Mouse (Mus musculus): ENCODE results near the gene Erfe. TPM values are rescaled to one million over a fixed set of nuclear protein-coding genes. Genes with fewer than 3 reads are reported as not detected.

The Erfe gene
- polyA plus RNA-seq, 1 experiment from 2014 or later, result 0.17 TPM

DNA sequence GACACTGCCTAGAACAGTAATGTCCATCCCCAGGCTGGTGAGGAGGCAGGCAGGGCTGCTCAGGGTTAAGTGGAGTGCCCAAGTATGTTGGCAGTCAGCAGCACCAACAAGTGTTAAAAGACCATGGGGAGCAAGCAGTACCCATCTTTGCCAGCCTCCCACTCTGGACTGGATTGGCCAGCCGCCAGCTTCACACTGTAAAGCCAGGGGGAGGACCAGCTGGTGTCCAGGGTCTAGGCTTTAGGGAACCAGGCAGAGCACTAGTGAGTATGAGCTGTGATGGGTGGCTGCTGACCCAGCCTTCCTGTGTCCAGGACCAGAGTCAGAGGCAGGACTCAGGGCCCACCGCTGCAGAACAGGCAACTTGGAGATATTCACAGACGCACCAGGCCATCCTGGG lies 22.2 kb upstream of the Erfe start:
- H3K4me2 ChIP-seq (ENCODE audit: low read depth, low read length), result no peak overlapping the region
- H3K27ac ChIP-seq (ENCODE audit: low read depth, low read length), result no peak overlapping the region
- no peak overlapping the region for H3K9ac ChIP-seq (replicated peaks; ENCODE audit: low read depth, low read length)
- no peak overlapping the region for H3K4me3 ChIP-seq (ENCODE audit: low read depth, low read length)
- peaks cover 8% of the 10 kb centered on the region for H3K4me1 ChIP-seq (ENCODE audit: control insufficient read depth, insufficient read depth, low read length)
- peaks cover 29% of the 10 kb centered on the region for H3K27me3 ChIP-seq (ENCODE audit: control insufficient read depth, insufficient read depth, low read length)
- H3K36me3 ChIP-seq (ENCODE audit: control insufficient read depth, insufficient read depth, low read length), result no peaks in the 10 kb centered on the region
- H3K9me3 ChIP-seq (ENCODE audit: control insufficient read depth, low read length), result no peaks in the 10 kb centered on the region
- ATAC-seq (ENCODE audit: low read depth), result no peak
- 84% methylated on average over 3 of the region's 3 CpGs for WGBS

DNA sequence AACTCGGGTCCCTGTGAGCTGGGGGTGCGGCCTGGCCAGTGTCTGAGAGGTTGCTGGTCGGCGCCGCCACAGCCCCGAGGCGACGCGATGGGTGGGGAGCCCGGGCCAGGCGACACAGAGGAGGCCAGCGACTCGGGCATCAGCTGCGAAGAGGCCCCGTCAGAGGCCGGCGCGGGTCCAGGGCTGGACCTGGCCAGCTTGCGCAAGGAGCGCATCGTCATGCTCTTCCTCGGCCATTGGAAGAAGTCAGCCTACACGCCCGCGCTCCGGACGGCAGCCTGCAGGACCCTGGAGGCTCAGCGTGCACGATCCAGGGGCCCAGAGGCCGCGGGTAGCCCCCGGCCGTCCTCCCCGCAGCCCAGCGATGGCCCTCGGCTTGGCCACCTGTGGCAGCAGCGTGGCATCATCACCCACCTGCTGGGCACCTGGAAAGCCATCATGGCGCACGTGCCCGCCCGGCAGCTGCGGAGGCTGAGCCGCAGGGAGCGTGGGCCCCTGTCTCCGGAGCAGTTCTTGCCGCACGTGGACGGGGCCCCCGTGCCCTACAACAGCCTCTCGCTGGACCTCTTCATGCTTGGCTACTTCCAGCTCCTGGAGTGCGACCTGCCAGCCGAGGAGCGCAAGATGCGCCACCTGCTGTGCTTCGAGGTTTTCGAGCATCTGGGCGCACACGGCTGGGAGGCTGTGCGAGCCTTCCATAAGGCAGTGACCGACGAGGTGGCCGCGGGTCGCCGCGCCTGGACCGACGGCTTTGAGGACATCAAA lies 21.1 kb upstream of the Erfe start:
- Histone ChIP-seq H3K27ac (ENCODE audit: low read depth, low read length) (no peak overlapping the region), H3K9ac (replicated peaks; ENCODE audit: low read depth, low read length) (0 out of 2 replicates have a peak overlapping the region, but pooled peaks have one; percentile 21), H3K27me3 (ENCODE audit: control insufficient read depth, insufficient read depth, low read length) (peaks cover 29% of the 10 kb centered on the region), H3K36me3 (ENCODE audit: control insufficient read depth, insufficient read depth, low read length) (no peaks in the 10 kb centered on the region), H3K4me3 (ENCODE audit: low read depth, low read length) (peak overlapping the region; percentile 22; the same call in 1 of the 2 replicates), H3K9me3 (ENCODE audit: control insufficient read depth, low read length) (no peaks in the 10 kb centered on the region), H3K4me2 (ENCODE audit: low read depth, low read length) (peak overlapping the region; percentile 56), H3K4me1 (ENCODE audit: control insufficient read depth, insufficient read depth, low read length) (peaks cover 8% of the 10 kb centered on the region)
- ATAC-seq (ENCODE audit: low read depth), result 0 out of 2 replicates have a peak, but pooled peaks have one; percentile 10
- WGBS, result 2% methylated on average over 68 of the region's 68 CpGs

DNA sequence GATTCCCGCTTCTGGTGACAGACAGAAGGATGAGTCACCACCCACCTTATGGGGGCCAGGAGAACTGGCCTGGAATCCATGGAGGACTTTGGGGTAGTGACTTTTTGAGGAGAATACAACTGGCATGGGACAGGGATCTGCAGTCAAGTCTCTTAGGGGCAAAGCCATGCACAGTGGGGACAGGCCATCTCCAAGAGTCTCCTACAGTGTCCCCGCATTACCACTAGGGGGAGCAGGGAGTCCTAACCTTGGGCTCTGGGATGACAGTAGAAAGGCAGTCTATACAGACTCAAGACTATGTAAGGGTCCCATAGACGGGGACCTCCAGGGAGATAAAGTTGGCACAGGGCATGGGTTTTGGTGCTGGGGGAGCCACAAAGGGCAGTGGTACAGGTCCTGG lies 19.3 kb upstream of the Erfe start:
- peaks cover 29% of the 10 kb centered on the region for H3K27me3 ChIP-seq (ENCODE audit: control insufficient read depth, insufficient read depth, low read length)
- no peak overlapping the region for H3K4me3 ChIP-seq (ENCODE audit: low read depth, low read length)
- no peak overlapping the region for H3K4me2 ChIP-seq (ENCODE audit: low read depth, low read length)
- peaks cover 8% of the 10 kb centered on the region for H3K4me1 ChIP-seq (ENCODE audit: control insufficient read depth, insufficient read depth, low read length)
- H3K9me3 ChIP-seq (ENCODE audit: control insufficient read depth, low read length), result no peaks in the 10 kb centered on the region
- H3K36me3 ChIP-seq (ENCODE audit: control insufficient read depth, insufficient read depth, low read length), result no peaks in the 10 kb centered on the region
- H3K9ac ChIP-seq (replicated peaks; ENCODE audit: low read depth, low read length), result no peak overlapping the region
- H3K27ac ChIP-seq (ENCODE audit: low read depth, low read length), result no peak overlapping the region
- 36% methylated on average over 3 of the region's 3 CpGs for WGBS
- ATAC-seq (ENCODE audit: low read depth), result peak; percentile 82; the same call in 1 of the 2 replicates

DNA sequence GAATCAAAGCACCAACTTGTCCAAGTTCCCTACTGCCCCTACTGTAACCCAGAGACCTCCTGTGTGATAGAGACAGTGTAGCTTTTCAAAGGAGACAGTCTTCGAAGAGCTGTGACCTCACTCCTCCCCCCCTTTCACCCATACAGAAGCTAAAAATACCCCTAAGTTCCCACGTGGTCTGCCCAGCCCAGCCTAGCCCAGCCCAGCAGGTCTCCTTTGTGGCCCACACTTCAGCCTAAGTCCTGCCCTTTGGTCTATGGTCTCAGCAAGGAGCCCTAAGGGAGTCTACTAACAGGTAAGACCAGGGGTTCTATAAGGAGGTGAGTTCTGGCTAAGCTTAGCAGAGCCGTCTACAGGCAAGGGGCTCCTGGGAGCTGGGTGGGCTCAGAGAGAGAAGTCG lies 15.4 kb upstream of the Erfe start, which contains the start of gene Klhl30:
Gene Klhl30 (plus strand): TSS at position 176 of the 400 bp plus-strand sequence.
- Histone ChIP-seq H3K4me3 (ENCODE audit: low read depth, low read length) (no peak within 1 kb of the TSS), H3K4me1 (ENCODE audit: control insufficient read depth, insufficient read depth, low read length) (no peaks in the 10 kb centered on the region), H3K27me3 (ENCODE audit: control insufficient read depth, insufficient read depth, low read length) (peaks cover 6% of the 10 kb centered on the region), H3K9ac (replicated peaks; ENCODE audit: low read depth, low read length) (no peak within 1 kb of the TSS), H3K27ac (ENCODE audit: low read depth, low read length) (no peak within 1 kb of the TSS), H3K9me3 (ENCODE audit: control insufficient read depth, low read length) (no peaks in the 10 kb centered on the region), H3K36me3 (ENCODE audit: control insufficient read depth, insufficient read depth, low read length) (no peaks in the 10 kb centered on the region), H3K4me2 (ENCODE audit: low read depth, low read length) (no peak within 1 kb of the TSS)
- WGBS, result 66% methylated on average over 4 of the region's 4 CpGs
- ATAC-seq (ENCODE audit: low read depth), result no peak

DNA sequence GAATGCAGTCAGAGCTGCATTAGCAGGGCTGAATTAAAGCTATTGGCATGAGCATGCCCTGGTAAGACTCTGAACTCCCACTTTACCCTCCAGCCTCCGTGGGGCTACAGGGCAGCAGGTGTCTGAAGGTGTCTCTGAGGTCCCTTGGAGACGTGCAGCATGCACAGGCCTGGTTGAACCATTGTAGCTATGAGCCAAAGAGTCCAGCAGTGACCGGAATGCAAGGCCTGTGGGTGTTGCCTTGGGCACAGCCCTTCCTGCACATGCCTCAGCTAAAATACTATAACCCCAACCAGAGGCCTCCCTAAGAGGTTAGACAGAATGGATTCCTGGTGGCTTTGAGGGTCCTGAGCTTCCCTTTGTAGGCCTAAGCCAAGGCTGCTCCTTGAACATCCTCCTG lies 15.0 kb upstream of the Erfe start:
- no peak for ATAC-seq (ENCODE audit: low read depth)
- WGBS, result 82% methylated on average over 3 of the region's 3 CpGs

DNA sequence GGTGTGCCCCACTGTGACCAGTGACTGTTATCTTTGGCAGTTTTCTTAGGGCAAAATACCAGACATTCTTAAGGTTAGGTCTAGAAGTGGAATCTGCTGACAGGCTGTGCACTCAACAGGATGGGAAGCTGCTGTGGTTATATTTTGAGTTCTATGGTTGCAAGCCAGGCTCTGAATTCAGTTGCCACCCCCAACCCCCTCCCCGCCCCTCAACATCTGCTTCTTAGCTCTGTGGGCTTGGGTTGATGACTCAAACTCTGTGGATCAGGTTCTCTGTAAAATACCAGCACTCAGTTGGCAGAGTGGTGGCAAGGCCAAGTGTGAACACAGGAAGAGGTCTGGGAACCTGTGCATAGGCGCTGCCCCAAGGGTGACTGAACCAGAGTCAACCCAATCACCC lies 14.0 kb upstream of the Erfe start:
- Histone ChIP-seq H3K9me3 (ENCODE audit: control insufficient read depth, low read length) (no peaks in the 10 kb centered on the region), H3K4me2 (ENCODE audit: low read depth, low read length) (no peak overlapping the region), H3K27ac (ENCODE audit: low read depth, low read length) (no peak overlapping the region), H3K4me1 (ENCODE audit: control insufficient read depth, insufficient read depth, low read length) (no peaks in the 10 kb centered on the region), H3K4me3 (ENCODE audit: low read depth, low read length) (no peak overlapping the region), H3K9ac (replicated peaks; ENCODE audit: low read depth, low read length) (no peak overlapping the region), H3K27me3 (ENCODE audit: control insufficient read depth, insufficient read depth, low read length) (no peaks in the 10 kb centered on the region; the same call in 1 of the 2 replicates), H3K36me3 (ENCODE audit: control insufficient read depth, insufficient read depth, low read length) (no peaks in the 10 kb centered on the region)
- no peak for ATAC-seq (ENCODE audit: low read depth)
- 80% methylated on average over 2 of the region's 2 CpGs for WGBS

More for the DNA sequence above, 15.0 kb upstream of the Erfe start:
- Histone ChIP-seq H3K9ac (replicated peaks; ENCODE audit: low read depth, low read length) (no peak overlapping the region), H3K27ac (ENCODE audit: low read depth, low read length) (no peak overlapping the region), H3K4me3 (ENCODE audit: low read depth, low read length) (no peak overlapping the region), H3K4me1 (ENCODE audit: control insufficient read depth, insufficient read depth, low read length) (no peaks in the 10 kb centered on the region), H3K4me2 (ENCODE audit: low read depth, low read length) (no peak overlapping the region), H3K27me3 (ENCODE audit: control insufficient read depth, insufficient read depth, low read length) (peaks cover 2% of the 10 kb centered on the region; the same call in 1 of the 2 replicates), H3K36me3 (ENCODE audit: control insufficient read depth, insufficient read depth, low read length) (no peaks in the 10 kb centered on the region), H3K9me3 (ENCODE audit: control insufficient read depth, low read length) (no peaks in the 10 kb centered on the region)

DNA sequence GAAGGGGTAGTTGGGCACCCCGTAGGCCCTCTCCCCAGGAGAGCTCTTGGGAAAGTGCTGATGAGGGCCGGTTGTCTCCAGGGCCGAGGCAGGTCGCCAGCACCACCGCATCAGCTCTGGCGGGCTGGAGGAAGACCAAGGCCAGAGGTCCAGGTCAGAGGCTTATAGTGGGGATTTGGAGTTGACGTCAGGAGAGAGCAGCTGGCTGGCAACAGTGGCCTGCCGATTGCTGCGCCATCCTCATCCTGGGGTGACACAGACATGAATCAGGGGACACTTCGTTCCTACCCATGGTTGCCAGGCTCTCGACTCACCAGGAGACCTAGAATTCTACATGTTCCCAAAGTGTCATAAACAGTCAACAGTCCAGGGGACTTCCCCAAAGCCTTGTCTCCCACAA lies 10.1 kb upstream of the Erfe start:
- ATAC-seq (ENCODE audit: low read depth), result no peak
- Histone ChIP-seq H3K27ac (ENCODE audit: low read depth, low read length) (no peak overlapping the region), H3K27me3 (ENCODE audit: control insufficient read depth, insufficient read depth, low read length) (no peaks in the 10 kb centered on the region), H3K36me3 (ENCODE audit: control insufficient read depth, insufficient read depth, low read length) (no peaks in the 10 kb centered on the region), H3K9ac (replicated peaks; ENCODE audit: low read depth, low read length) (no peak overlapping the region), H3K4me2 (ENCODE audit: low read depth, low read length) (no peak overlapping the region), H3K4me1 (ENCODE audit: control insufficient read depth, insufficient read depth, low read length) (no peaks in the 10 kb centered on the region), H3K4me3 (ENCODE audit: low read depth, low read length) (no peak overlapping the region), H3K9me3 (ENCODE audit: control insufficient read depth, low read length) (no peaks in the 10 kb centered on the region)
- 88% methylated on average over 11 of the region's 11 CpGs for WGBS

DNA sequence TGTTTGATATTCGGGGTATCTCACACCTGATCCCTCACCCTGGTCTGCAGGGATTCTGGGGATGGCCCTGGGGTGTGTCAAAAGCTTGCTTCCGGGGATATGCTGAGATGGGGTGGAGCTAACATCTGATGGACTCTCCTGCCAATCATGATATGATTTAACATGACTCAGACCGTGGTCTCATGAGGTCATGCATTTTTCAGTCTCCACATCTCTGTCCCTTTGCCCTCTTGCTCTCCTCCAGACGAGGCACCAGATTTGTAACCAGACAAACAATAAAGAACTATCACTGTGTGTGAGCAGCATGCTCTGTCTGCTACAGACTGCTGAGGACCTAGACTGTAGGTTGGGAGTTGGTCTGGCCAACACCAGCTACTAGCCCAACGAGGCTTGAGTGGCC lies 4.1 kb upstream of the Erfe start:
- H3K4me3 ChIP-seq (ENCODE audit: low read depth, low read length), result no peak overlapping the region
- ATAC-seq (ENCODE audit: low read depth), result no peak
- peaks cover 2% of the 10 kb centered on the region; the same call in 1 of the 2 replicates for H3K27me3 ChIP-seq (ENCODE audit: control insufficient read depth, insufficient read depth, low read length)
- H3K27ac ChIP-seq (ENCODE audit: low read depth, low read length), result no peak overlapping the region
- H3K4me2 ChIP-seq (ENCODE audit: low read depth, low read length), result no peak overlapping the region
- no peak overlapping the region for H3K9ac ChIP-seq (replicated peaks; ENCODE audit: low read depth, low read length)
- H3K4me1 ChIP-seq (ENCODE audit: control insufficient read depth, insufficient read depth, low read length), result no peaks in the 10 kb centered on the region
- no peaks in the 10 kb centered on the region for H3K9me3 ChIP-seq (ENCODE audit: control insufficient read depth, low read length)
- no peaks in the 10 kb centered on the region for H3K36me3 ChIP-seq (ENCODE audit: control insufficient read depth, insufficient read depth, low read length)
- 82% methylated on average over 5 of the region's 5 CpGs for WGBS

DNA sequence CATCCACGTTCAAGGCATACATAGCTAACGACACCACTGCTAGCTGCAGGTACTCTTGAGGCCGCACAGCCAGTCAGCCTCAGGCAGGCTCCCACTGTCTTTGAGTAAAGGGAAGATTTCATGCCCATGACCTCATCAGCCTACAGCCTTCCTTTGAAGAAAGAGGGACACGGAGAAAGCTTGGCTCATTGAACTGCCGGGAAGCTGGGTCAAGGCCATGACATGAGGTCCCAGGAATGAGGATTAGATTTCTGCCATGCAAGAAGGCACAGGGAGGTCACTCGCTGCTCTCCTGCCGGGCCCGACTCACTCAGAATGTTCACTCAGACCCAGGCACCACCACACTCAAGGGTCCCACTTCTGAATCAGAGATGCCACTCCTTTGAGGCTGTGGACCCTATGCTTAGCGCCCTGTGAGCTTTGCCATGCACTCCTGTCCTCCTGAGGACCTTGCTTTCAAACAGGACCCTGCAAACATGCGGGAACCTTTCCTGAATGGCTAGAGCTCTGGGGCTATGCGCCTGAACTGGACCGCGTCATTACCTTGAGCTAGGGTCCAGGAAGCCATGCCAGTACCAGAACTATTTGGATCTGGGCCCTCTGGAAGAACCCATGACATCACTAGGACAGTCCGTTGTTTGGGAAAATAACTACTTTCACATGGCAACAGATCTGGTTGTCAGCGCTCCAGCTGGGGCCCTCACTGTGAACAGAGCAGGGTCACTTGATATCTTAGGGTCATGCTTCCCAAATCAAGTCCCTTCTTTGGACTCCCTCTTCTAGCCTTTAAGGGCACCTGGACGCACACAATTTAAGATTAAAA lies 1.2 kb upstream of the Erfe start:
- Histone ChIP-seq H3K9me3 (ENCODE audit: control insufficient read depth, low read length) (no peaks in the 10 kb centered on the region), H3K4me2 (ENCODE audit: low read depth, low read length) (no peak overlapping the region), H3K4me1 (ENCODE audit: control insufficient read depth, insufficient read depth, low read length) (no peaks in the 10 kb centered on the region), H3K36me3 (ENCODE audit: control insufficient read depth, insufficient read depth, low read length) (no peaks in the 10 kb centered on the region; the same call in 1 of the 2 replicates), H3K9ac (replicated peaks; ENCODE audit: low read depth, low read length) (no peak overlapping the region), H3K27ac (ENCODE audit: low read depth, low read length) (no peak overlapping the region), H3K27me3 (ENCODE audit: control insufficient read depth, insufficient read depth, low read length) (peaks cover 5% of the 10 kb centered on the region; the same call in 1 of the 2 replicates), H3K4me3 (ENCODE audit: low read depth, low read length) (no peak overlapping the region)
- no peak for ATAC-seq (ENCODE audit: low read depth)
- 95% methylated on average over 16 of the region's 16 CpGs for WGBS
